ENCODE assay signal across 18 mouse cellular contexts in the genomic region with DNA sequence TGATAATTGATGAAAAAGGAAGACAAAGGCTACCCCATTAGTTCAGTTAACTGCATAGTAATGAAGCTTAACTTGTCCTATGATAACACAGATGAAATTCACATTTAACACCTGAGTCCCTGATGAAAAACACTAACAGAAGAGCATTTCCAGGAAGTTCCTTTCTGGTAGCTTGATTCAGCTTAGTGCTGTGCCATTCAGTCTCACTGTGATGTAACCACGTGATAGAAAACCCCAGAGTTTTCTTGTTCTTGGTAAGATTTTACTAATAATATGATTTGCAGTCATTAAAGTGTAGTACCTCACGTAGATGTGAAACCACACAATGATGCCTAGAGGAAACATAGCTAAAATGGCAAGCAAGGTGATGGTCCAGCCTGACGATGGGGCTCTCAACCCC.
DNase-seq lines count a peak whose midpoint lies in the region; ATAC-seq lines count a peak whose summit lies in the region.
"Had no signal": no experiment of that assay in that cellular context is flagged by ENCODE, and none has a peak within 500 bp of the region (broad histone marks: within the 10 kb centered on the region; RNA-seq: fewer than 3 reads in every experiment).

No protein-coding gene starts in this region.

- peak; percentile 65 for ATAC-seq in activated CD4-positive, CD25-positive, alpha-beta regulatory T cell, adult 4 months
- peak; percentile 60 for ATAC-seq in inflammation-experienced regulatory T-cells, adult 6 months
- ATAC-seq: forebrain, embryonic 13.5 days; forebrain, embryonic 15.5 days; forebrain, postnatal 0 days; Patski had no signal

- DNase-seq in CD4-positive, CD25-positive, alpha-beta regulatory T cell, adult 2 months (ENCODE audit: low read depth, low spot score), result peak; percentile 13
- no peak for DNase-seq in natural killer cell, adult 2 months (ENCODE audit: low spot score in 2 of 2)
- no peak for DNase-seq in kidney, postnatal 36 days
- DNase-seq: adrenal gland, adult 2 months; adrenal gland, postnatal 10 days; adrenal gland, postnatal 25 days; B cell, adult 2 months; cerebellum, adult 11 months; cerebellum, adult 18-20 months; cerebellum, adult 8-10 months; cerebellum, adult 9-11 months; embryo, embryonic 11 days; forebrain, postnatal 0 days had no signal
